Mouse (Mus musculus) splenic B cell, adult 2 months (primary cell): Measurements from ENCODE around the gene Zfyve27.

Experiments used
- DNase-seq: peaks from one replicate; pipeline ENCODE4 v3.0.0-alpha.2; 2011; ENCODE audit warnings: low read depth, low spot score
- H3K27me3 ChIP-seq: 2 replicates; pipeline ENCODE4 v1.6.1; 2012; ENCODE audit warnings: mild to moderate bottlenecking, low read length, moderate library complexity, mixed read lengths; ENCODE audit not compliant: control insufficient read depth, poor library complexity, insufficient read depth, severe bottlenecking
- H3K36me3 ChIP-seq: 2 replicates; pipeline ENCODE4 v1.6.1; 2012; ENCODE audit warnings: mild to moderate bottlenecking, low read length, moderate library complexity, mixed read lengths; ENCODE audit not compliant: control insufficient read depth, poor library complexity, insufficient read depth, severe bottlenecking

Zfyve27 gene

DNA sequence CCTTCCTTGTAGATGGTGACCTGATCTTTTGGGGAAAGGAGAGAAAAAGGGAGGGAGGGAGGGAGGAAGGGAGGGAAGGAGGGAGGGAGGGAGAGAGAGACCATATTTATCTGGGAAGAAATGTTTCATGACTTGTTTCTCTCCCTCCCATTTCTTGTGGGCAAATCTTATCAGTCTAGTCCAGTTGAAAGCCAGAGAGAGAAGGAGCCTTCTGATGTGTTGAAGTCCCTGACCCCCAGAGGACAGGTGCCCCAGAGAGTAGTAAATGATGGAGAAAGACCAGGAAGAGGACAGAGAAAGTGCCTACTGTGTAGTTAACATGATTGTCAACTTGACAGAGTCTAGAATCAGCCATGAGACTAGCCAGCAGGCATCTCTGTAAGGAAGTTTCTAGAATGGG lies 28.7 kb upstream of the Zfyve27 start:
- no peaks in the 10 kb centered on the region for H3K36me3 ChIP-seq
- H3K27me3 ChIP-seq, result no peaks in the 10 kb centered on the region
- DNase-seq, result no peak

GRCm38 (mm10) chr19:42136126-42136525 lies 27.6 kb upstream of the Zfyve27 start:
- no peaks in the 10 kb centered on the region for H3K36me3 ChIP-seq
- no peak for DNase-seq

GRCm38 (mm10) chr19:42137167-42137672 lies 26.5 kb upstream of the Zfyve27 start:
- DNase-seq, result no peak
- no peaks in the 10 kb centered on the region for H3K36me3 ChIP-seq

More at GRCm38 (mm10) chr19:42136126-42136525, 27.6 kb upstream of the Zfyve27 start:
- H3K27me3 ChIP-seq, result no peaks in the 10 kb centered on the region

GRCm38 (mm10) chr19:42138517-42139285 lies 25.1 kb upstream of the Zfyve27 start:
- no peaks in the 10 kb centered on the region for H3K27me3 ChIP-seq
- H3K36me3 ChIP-seq, result no peaks in the 10 kb centered on the region
- no peak for DNase-seq

More at GRCm38 (mm10) chr19:42137167-42137672, 26.5 kb upstream of the Zfyve27 start:
- no peaks in the 10 kb centered on the region for H3K27me3 ChIP-seq

GRCm38 (mm10) chr19:42139724-42140517 lies 23.8 kb upstream of the Zfyve27 start:
- Histone ChIP-seq H3K27me3 (no peaks in the 10 kb centered on the region), H3K36me3 (no peaks in the 10 kb centered on the region)
- DNase-seq, result peak; percentile 11

- H3K27me3 ChIP-seq, result no peaks in the 10 kb centered on the region
- no peaks in the 10 kb centered on the region for H3K36me3 ChIP-seq
- no peak for DNase-seq
Measured at GRCm38 (mm10) chr19:42141998-42142397, 21.8 kb upstream of the Zfyve27 start.

- Histone ChIP-seq H3K27me3 (no peaks in the 10 kb centered on the region), H3K36me3 (no peaks in the 10 kb centered on the region)
- no peak for DNase-seq
Measured at GRCm38 (mm10) chr19:42142757-42143156, 21.0 kb upstream of the Zfyve27 start.

- no peaks in the 10 kb centered on the region for H3K27me3 ChIP-seq
- DNase-seq, result peak; percentile 63
Measured at GRCm38 (mm10) chr19:42144067-42144466, 19.7 kb upstream of the Zfyve27 start.

GRCm38 (mm10) chr19:42144541-42145167 lies 19.1 kb upstream of the Zfyve27 start:
- peak; percentile 88 for DNase-seq
- Histone ChIP-seq H3K36me3 (no peaks in the 10 kb centered on the region), H3K27me3 (no peaks in the 10 kb centered on the region)

More at GRCm38 (mm10) chr19:42144067-42144466, 19.7 kb upstream of the Zfyve27 start:
- H3K36me3 ChIP-seq, result no peaks in the 10 kb centered on the region

- no peak for DNase-seq
- H3K27me3 ChIP-seq, result no peaks in the 10 kb centered on the region
Measured at GRCm38 (mm10) chr19:42145210-42145609, 18.5 kb upstream of the Zfyve27 start.

GRCm38 (mm10) chr19:42145731-42146130 lies 18.0 kb upstream of the Zfyve27 start:
- Histone ChIP-seq H3K36me3 (no peaks in the 10 kb centered on the region), H3K27me3 (no peaks in the 10 kb centered on the region)
- DNase-seq, result no peak

More at GRCm38 (mm10) chr19:42145210-42145609, 18.5 kb upstream of the Zfyve27 start:
- H3K36me3 ChIP-seq, result no peaks in the 10 kb centered on the region

- DNase-seq, result no peak
- Histone ChIP-seq H3K36me3 (no peaks in the 10 kb centered on the region), H3K27me3 (no peaks in the 10 kb centered on the region)
Measured at GRCm38 (mm10) chr19:42146276-42147010, 17.3 kb upstream of the Zfyve27 start.

DNA sequence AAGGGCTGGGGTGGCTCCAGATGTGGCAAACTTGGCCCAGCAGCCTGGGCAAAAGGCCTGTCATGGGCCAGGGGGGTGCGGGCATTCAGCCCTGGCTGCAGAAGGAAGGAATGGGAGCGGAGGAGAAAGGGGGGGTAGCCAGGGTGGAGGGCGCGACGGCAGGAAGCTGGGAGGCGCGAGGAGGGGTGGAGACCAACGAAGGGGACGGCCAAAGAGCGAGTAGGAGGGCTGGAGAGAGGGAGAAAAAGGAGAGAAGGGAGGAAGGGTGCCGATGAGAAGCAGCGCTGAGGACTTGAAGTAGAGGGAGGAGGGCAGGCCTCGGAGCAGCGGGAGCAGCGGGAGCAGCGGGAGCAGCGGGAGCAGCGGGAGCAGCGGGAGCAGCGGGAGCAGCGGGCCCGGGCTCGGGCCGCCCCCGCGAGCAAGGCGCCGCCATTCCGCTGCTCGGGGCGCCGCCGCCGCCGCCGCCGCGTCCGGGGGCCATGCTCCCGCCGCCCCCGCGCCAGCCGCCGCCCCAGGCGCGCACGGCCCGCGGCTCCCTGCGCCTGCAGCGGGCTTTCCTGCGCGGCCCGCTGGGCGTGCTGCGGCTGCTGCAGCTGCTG lies 16.5 kb upstream of the Zfyve27 start, which contains the start of gene Marveld1:
Gene Marveld1 (plus strand): TSS at position 231 of the 599 bp plus-strand sequence.
- H3K36me3 ChIP-seq, result no peaks in the 10 kb centered on the region
- H3K27me3 ChIP-seq, result no peaks in the 10 kb centered on the region
- no peak for DNase-seq
